Mouse (Mus musculus) gastrocnemius, postnatal 14 days (tissue): ENCODE data around the gene Tollip. TPM values are rescaled to one million over a fixed set of nuclear protein-coding genes. Genes with fewer than 3 reads are reported as not detected.

Experiments used
- total RNA-seq, 2 experiments: library from RNA; stranded (reverse); gene quantifications; 2 replicates each; pipeline ENCODE4 v1.2.3; 2021

Gene Tollip
- total RNA-seq, 2 experiments from 2014 or later: 24.7 to 25.6 TPM

Other genes with a start within 250 kb of the Tollip start
- under 1 TPM; 0.20 to 0.31 TPM for gene Muc2, start 228.2 kb downstream of the Tollip start, total RNA-seq
- not detected for gene Muc5ac, start 129.5 kb downstream of the Tollip start, total RNA-seq
- gene Muc5b, start 79.4 kb downstream of the Tollip start, total RNA-seq: not detected
- gene Brsk2, start 31.2 kb upstream of the Tollip start, total RNA-seq: under 1 TPM; 0.35 to 0.58 TPM
- gene Mob2, start 142.6 kb upstream of the Tollip start, total RNA-seq: 10 to 100 TPM; 26.6 to 32.0 TPM
- 10 to 100 TPM; 16.5 to 24.6 TPM for gene Dusp8, start 177.3 kb upstream of the Tollip start, total RNA-seq
- gene Gm45618, start 202.2 kb upstream of the Tollip start, total RNA-seq: not detected
- gene Gm39115, start 217.5 kb upstream of the Tollip start, total RNA-seq: not detected
- not detected for gene Gm45337, start 226.1 kb upstream of the Tollip start, total RNA-seq
- gene Gm29735, start 238.6 kb upstream of the Tollip start, total RNA-seq: not detected
- not detected for gene Gm4553, start 247.2 kb upstream of the Tollip start, total RNA-seq